Mouse (Mus musculus) MEL (cell line): ENCODE data around the gene Arhgap19.

Source experiments
- POLR2A ChIP-seq, 2 experiments: IDR thresholded peaks; 2 replicates each; pipeline ENCODE4 v1.6.1; 2011 to 2012; ENCODE audit warnings: low read length in 2 of 2, mild to moderate bottlenecking in 2 of 2, control low read depth in 1 of 2, improper control_type of control experiment in 1 of 2, low read depth in 1 of 2, moderate library complexity in 1 of 2; ENCODE audit not compliant: control insufficient read depth in 1 of 2, insufficient read depth in 1 of 2, poor library complexity in 1 of 2
- TAL1 ChIP-seq: IDR thresholded peaks from 2 replicates; pipeline ENCODE4 v1.6.1; 2012; ENCODE audit warnings: mild to moderate bottlenecking, inconsistent platforms, low read length, moderate library complexity, mixed read lengths
- UBTF ChIP-seq: IDR thresholded peaks from 2 replicates; pipeline ENCODE4 v1.6.1; 2012; ENCODE audit warnings: low read depth, mild to moderate bottlenecking, inconsistent platforms, low read length, improper control_type of control experiment, moderate library complexity, borderline replicate concordance; ENCODE audit not compliant: insufficient read depth

GRCm38 (mm10) chr19:41816410-41816809, 14.6 kb upstream of the Arhgap19 start:
- no peak for TF ChIP-seq UBTF
- TF ChIP-seq POLR2A (IDR thresholded peaks at IDR 0.05; ENCODE audit: control insufficient read depth in 1 of 2, insufficient read depth in 1 of 2, low read depth in 1 of 2, low read length in 2 of 2, poor library complexity in 1 of 2): no peak
- TF ChIP-seq TAL1: no peak
